Mouse (Mus musculus): ENCODE results near the gene Rac2. TPM values are rescaled to one million over a fixed set of nuclear protein-coding genes. Genes with fewer than 3 reads are reported as not detected.
A peak's percentile ranks its signal among the peaks of the same experiment; 100 is the strongest.

The Rac2 gene
- total and polyA plus RNA-seq, 3 experiments = 160 to 942 (median 453) TPM

- Histone ChIP-seq H3K79me2 (replicated peaks; ENCODE audit: control insufficient read depth, extremely low read depth, insufficient read depth, poor library complexity, severe bottlenecking) (no peaks in the 10 kb centered on the region), H3K9ac (ENCODE audit: insufficient read depth, low read depth) (no peak overlapping the region), H3K4me3 (replicated peaks in 1 of 3; ENCODE audit: low read depth in 2 of 3, low read length in 2 of 3, poor library complexity in 1 of 3) (no peak overlapping the region), H3K4me2 (ENCODE audit: insufficient read depth, low read depth, poor library complexity, severe bottlenecking) (no peak overlapping the region), H3K9me3 (replicated peaks; ENCODE audit: low read length) (peaks cover 12% of the 10 kb centered on the region), H3K27me3 (replicated peaks) (no peaks in the 10 kb centered on the region), H3K4me1 (ENCODE audit: control insufficient read depth in 1 of 2, insufficient read depth in 2 of 2) (peaks cover 52 to 95% of the 10 kb centered on the region in 2 experiments), H3K27ac (ENCODE audit: insufficient read depth, low read depth) (peak overlapping the region; percentile 96), H3K36me3 (replicated peaks in 1 of 2; ENCODE audit: control insufficient read depth in 1 of 2, insufficient read depth in 1 of 2, low read length in 1 of 2) (no peaks in the 10 kb centered on the region)
- in situ Hi-C loops (cut with MboI; ENCODE audit: low pct_ligation_motif_present, low pct_unique_long_range_greater_than_20kb, low sequenced_read_pairs) = loop anchor here (5.0 kb wide), 1 partner anchor 34 kb away; no protein-coding TSS in a partner anchor
- DNase-seq (ENCODE audit: extremely low read depth) = no peak
- dilution Hi-C loops (cut with MboI; ENCODE audit: extremely low pct_ligation_motif_present, extremely low pct_unique_long_range_greater_than_20kb, low sequenced_read_pairs) = no loop called here
- TF ChIP-seq MXI1 (IDR thresholded peaks at IDR 0.05; ENCODE audit: low read depth, low read length) (no peak), ZC3H11A (IDR thresholded peaks at IDR 0.05; ENCODE audit: low read depth, low read length) (no peak), TBP (conservative IDR thresholded peaks at IDR 0.05; ENCODE audit: low read depth, low read length) (no peak), POLR2AphosphoS2 (IDR thresholded peaks at IDR 0.05; ENCODE audit: low read depth, low read length) (no peak)
These were observed 15.5 kb upstream of the Rac2 start for GRCm38 (mm10) chr15:78588049-78588448.

DNA sequence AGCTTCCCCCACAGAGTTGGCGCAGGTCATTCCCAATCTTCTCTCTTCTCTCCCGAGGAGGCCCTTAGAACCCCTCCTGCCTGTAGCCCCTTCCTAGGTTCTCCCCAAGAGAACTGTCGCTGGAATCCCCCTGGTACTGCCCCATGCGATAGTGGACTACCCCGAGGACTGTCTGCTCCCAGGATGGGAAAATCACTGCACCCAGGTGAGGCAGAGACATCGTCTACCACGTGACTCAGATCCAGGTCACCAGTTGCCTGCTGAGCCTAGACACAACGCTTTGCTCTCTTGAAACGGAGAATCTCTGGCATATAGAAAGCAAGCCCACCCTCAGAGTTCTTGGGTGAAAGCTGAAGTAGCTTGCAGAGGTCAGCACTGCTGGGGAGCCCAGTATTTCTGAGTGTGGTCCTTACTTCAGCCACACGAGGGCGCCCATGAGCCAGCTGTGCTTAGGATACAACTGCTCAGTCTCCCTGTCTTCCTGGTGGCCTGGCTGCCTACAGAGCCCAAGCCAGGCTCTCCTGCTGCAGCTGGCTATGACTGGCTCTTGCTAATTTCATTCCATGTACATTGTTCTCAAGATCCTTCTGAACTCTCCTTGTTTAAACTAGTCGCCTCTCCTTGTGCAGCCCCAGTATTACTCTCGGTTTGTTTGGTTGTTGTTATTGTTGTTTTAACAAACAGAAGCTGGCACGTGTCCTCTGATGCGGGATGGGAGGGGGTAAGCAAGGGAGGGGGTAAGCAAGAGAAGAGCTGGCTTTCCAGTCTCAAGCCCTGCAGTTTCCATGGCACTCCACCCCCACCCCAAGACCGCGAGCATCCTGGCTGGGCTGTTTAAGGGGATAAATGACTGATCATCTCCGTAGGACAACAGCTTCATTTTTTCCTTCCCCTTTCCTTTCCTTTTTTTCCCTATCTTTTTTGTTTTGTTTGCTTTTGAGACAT is 14.7 kb upstream of the Rac2 start:
- Histone ChIP-seq H3K36me3 (replicated peaks in 1 of 2; ENCODE audit: control insufficient read depth in 1 of 2, insufficient read depth in 1 of 2, low read length in 1 of 2) (no peaks in the 10 kb centered on the region), H3K27ac (ENCODE audit: insufficient read depth, low read depth) (peak overlapping the region; percentile 96), H3K9ac (ENCODE audit: insufficient read depth, low read depth) (no peak overlapping the region), H3K27me3 (replicated peaks) (no peaks in the 10 kb centered on the region), H3K4me3 (replicated peaks in 1 of 3; ENCODE audit: low read depth in 2 of 3, low read length in 2 of 3, poor library complexity in 1 of 3) (no peak overlapping the region), H3K9me3 (replicated peaks; ENCODE audit: low read length) (peaks cover 12% of the 10 kb centered on the region), H3K4me2 (ENCODE audit: insufficient read depth, low read depth, poor library complexity, severe bottlenecking) (0 out of 2 replicates have a peak overlapping the region, but pooled peaks have one; percentile 18), H3K79me2 (replicated peaks; ENCODE audit: control insufficient read depth, extremely low read depth, insufficient read depth, poor library complexity, severe bottlenecking) (no peaks in the 10 kb centered on the region), H3K4me1 (ENCODE audit: control insufficient read depth in 1 of 2, insufficient read depth in 2 of 2) (peaks cover 51 to 94% of the 10 kb centered on the region in 2 experiments)
- DNase-seq (ENCODE audit: extremely low read depth) = peak; percentile 86
- dilution Hi-C loops (cut with MboI; ENCODE audit: extremely low pct_ligation_motif_present, extremely low pct_unique_long_range_greater_than_20kb, low sequenced_read_pairs) (no loop called here), in situ Hi-C loops (cut with MboI; ENCODE audit: low pct_ligation_motif_present, low pct_unique_long_range_greater_than_20kb, low sequenced_read_pairs) (loop anchor here (5.0 kb wide), 1 partner anchor 35 kb away; no protein-coding TSS in a partner anchor)
- TF ChIP-seq JUND (conservative IDR thresholded peaks at IDR 0.05; ENCODE audit: low read depth, low read length) (peak; percentile 43; the same call in 1 of the 2 replicates), HCFC1 (IDR thresholded peaks at IDR 0.05; ENCODE audit: low read depth, low read length) (peak; percentile 23; the same call in 1 of the 2 replicates), NELFE (IDR thresholded peaks at IDR 0.05; ENCODE audit: low read depth, low read length) (peak; percentile 19; the same call in 1 of the 2 replicates), SIN3A (IDR thresholded peaks at IDR 0.05; ENCODE audit: low read length) (peak; percentile 47; the same call in 1 of the 2 replicates), ELF1 (IDR thresholded peaks at IDR 0.05; ENCODE audit: low read depth, low read length) (peak; percentile 68), SMC3 (IDR thresholded peaks at IDR 0.05; ENCODE audit: low read depth, low read length) (peak; percentile 96), EP300 (IDR thresholded peaks at IDR 0.05; ENCODE audit: low read length) (no peak), POLR2AphosphoS2 (IDR thresholded peaks at IDR 0.05; ENCODE audit: low read depth, low read length) (no peak), USF2 (conservative IDR thresholded peaks at IDR 0.05; ENCODE audit: low read depth, low read length) (peak; percentile 63), ZC3H11A (IDR thresholded peaks at IDR 0.05; ENCODE audit: low read depth, low read length) (peak; percentile 56), TCF12 (IDR thresholded peaks at IDR 0.05; ENCODE audit: low read depth, low read length) (peak; percentile 51), KAT2A (IDR thresholded peaks at IDR 0.05; ENCODE audit: insufficient replicate concordance, low read length) (no peak), ZMIZ1 (IDR thresholded peaks at IDR 0.05; ENCODE audit: low read depth, low read length) (no peak), CHD1 (IDR thresholded peaks at IDR 0.05; ENCODE audit: low read depth, low read length) (peak; percentile 73; the same call in 1 of the 2 replicates), MAX (IDR thresholded peaks at IDR 0.05; ENCODE audit: low read length) (no peak), MYC (IDR thresholded peaks at IDR 0.05; ENCODE audit: low read depth, low read length) (peak; percentile 77; the same call in 1 of the 2 replicates), JUN (IDR thresholded peaks at IDR 0.05; ENCODE audit: insufficient read depth, low read depth, low read length) (no peak), CTCF (conservative IDR thresholded peaks at IDR 0.05 in 1 of 2, IDR thresholded peaks at IDR 0.05 in 1 of 2; ENCODE audit: low read depth in 2 of 2, low read length in 2 of 2) (peak; percentile 79 to 95), RCOR1 (conservative IDR thresholded peaks at IDR 0.05; ENCODE audit: low read depth, low read length) (0 out of 2 replicates have a peak, but pooled peaks have one; percentile 39), E2F4 (IDR thresholded peaks at IDR 0.05; ENCODE audit: insufficient replicate concordance, low read depth, low read length) (no peak), USF1 (IDR thresholded peaks at IDR 0.05; ENCODE audit: low read depth, low read length) (peak; percentile 77), NRF1 (IDR thresholded peaks at IDR 0.05; ENCODE audit: low read depth, low read length) (no peak), BHLHE40 (IDR thresholded peaks at IDR 0.05; ENCODE audit: low read depth, low read length) (peak; percentile 79), IRF4 (IDR thresholded peaks at IDR 0.05; ENCODE audit: low read depth, low read length) (peak; percentile 37), MAFK (IDR thresholded peaks at IDR 0.05; ENCODE audit: insufficient replicate concordance, low read length) (peak; percentile 47; the same call in 1 of the 2 replicates), MXI1 (IDR thresholded peaks at IDR 0.05; ENCODE audit: low read depth, low read length) (0 out of 2 replicates have a peak, but pooled peaks have one; percentile 45), TBP (conservative IDR thresholded peaks at IDR 0.05; ENCODE audit: low read depth, low read length) (no peak), POLR2A (IDR thresholded peaks at IDR 0.05; ENCODE audit: low read depth, low read length) (no peak), RAD21 (IDR thresholded peaks at IDR 0.05; ENCODE audit: low read depth, low read length) (peak; percentile 92)

Measured in CH12.LX (cell line).